Mouse (Mus musculus) right cerebral cortex, postnatal 14 days (tissue): ENCODE data around the gene Olfr91.

Experiments used
- DNase-seq: peaks from one replicate; pipeline ENCODE4 v3.0.0; 2022

Gene Olfr91

DNA sequence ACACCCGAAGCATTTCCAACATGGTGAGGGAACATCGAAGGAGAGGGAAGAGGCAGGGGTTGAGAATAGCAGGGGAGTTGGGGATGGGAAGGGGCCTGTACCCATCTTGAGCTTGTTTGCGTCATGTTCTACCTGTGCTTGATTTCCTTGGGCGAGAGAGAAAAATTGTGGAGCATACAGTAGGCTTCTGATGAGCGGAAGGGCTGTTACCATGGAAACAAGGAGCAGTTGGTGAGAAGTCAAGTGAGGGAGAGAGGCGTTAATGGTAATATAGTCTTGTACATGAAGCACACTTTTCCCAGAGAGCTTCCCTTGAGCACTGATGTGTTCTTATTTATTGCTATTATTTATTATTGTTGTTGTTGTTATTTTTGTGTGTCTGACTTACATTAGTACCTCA is 41.1 kb downstream of the Olfr91 start:
- DNase-seq, result no peak

DNA sequence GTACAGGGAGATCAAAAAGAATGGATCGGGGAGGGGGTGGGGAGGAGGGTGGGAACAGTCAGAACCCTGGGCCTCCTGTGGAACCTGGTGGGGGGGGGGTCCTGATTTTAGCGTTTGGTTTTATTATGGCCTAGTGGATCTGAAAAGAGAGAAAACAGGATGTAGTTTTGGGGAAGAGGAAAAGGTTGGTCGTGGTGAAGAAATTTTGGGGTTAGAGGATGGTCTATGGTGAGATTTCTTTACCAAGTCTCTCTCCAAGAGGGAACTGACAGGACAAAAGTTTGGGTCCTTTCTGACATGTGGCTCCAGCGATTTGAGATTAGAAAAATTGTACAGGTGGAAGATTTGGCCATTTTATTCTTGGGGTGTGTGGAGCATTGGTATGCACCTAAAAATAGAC is 46.3 kb downstream of the Olfr91 start:
- no peak for DNase-seq

DNA sequence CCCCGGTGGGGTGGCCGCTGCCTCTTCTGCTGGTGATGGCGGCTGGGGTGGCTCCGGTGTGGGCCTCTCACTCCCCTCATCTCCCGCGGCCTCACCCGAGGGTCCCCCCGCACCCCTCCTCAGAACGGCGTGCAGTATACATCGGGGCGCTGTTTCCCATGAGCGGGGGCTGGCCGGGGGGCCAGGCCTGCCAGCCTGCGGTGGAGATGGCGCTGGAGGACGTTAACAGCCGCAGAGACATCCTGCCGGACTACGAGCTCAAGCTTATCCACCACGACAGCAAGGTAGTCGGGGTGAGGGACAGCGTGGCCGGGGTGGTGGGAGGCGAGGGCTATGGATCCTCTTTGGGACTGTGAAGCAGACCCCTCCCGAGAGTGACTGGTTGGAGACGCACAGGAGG is 47.2 kb downstream of the Olfr91 start:
- DNase-seq, result peak; percentile 38

DNA sequence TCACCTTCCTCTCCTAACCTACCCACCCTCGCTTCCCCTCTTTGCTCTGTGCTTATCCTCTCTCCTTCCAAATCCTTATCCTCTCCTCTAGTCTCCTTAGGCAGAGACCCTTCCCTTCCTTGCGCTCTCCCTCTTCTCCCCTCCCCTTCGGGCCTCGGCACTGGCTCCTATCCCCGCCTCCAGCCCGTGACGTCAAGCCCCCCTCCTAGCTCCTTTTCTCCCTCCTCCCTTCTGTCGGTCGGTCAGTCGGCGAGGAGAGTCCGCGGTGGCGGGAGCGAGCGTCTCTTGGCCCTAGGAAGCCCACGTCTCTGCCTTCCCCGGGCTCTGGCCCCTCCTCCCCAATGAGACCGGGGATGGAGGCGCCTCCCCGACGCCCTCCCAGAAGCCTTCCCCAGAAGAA is 47.7 kb downstream of the Olfr91 start:
- peak; percentile 93 for DNase-seq

DNA sequence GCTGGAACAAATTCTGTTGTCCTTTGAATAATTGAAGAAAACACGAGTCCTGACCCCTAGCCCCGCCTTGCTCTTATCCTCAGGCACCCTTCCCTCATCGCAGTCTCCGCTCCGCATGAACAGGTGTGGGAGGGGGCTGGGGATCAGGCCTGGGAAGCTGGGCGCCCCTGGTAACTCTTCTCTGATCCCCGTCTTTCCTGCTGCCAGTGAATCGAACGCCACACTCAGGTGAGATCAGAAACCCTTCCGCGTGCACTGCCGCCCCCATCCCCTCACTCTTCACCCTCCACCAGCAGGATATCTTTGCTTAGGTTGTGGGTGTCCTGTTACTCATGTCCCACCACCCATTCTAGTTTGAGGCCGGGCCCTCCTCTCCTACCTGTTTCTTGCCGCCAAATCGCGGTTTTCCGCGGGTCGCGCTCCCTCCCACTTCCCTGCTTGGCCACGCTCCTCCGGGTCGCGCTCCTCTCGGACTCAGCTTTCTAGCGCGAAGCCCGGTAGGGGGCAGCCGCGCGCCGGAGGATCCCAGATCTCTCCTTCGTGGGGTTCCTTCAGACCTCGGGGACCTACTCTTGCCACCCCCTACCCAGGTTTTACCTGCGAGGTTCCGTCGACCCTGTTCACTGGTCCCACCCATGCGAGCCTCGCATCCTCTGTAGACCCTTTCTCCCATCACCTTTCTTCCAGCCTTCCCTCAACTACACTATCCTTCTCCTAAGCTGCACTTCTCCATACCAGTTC is 48.3 kb downstream of the Olfr91 start:
- DNase-seq, result peak; percentile 85

GRCm38 (mm10) chr17:37048383-37048782 is 49.7 kb downstream of the Olfr91 start:
- DNase-seq, result no peak

DNA sequence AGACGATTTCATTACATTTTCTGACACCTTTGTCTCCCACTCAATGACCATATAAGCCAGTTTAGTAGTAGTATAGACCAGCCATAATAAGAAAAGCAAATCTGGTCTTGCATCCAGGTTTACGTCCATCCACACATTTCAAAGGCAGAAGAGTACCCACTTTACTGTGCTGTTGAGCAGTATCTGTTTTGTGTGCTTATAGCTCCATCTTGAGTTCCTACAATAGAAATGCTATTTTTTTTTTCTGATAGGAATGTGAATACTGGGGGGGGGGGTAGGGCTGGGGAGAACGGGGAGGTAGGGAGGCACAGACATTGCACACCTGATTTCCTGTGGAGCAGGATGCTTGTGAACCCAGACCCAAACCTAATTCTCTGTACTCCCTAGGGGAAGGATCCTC is 50.1 kb downstream of the Olfr91 start:
- no peak for DNase-seq

GRCm38 (mm10) chr17:37047332-37047976 is 50.6 kb downstream of the Olfr91 start:
- no peak for DNase-seq

DNA sequence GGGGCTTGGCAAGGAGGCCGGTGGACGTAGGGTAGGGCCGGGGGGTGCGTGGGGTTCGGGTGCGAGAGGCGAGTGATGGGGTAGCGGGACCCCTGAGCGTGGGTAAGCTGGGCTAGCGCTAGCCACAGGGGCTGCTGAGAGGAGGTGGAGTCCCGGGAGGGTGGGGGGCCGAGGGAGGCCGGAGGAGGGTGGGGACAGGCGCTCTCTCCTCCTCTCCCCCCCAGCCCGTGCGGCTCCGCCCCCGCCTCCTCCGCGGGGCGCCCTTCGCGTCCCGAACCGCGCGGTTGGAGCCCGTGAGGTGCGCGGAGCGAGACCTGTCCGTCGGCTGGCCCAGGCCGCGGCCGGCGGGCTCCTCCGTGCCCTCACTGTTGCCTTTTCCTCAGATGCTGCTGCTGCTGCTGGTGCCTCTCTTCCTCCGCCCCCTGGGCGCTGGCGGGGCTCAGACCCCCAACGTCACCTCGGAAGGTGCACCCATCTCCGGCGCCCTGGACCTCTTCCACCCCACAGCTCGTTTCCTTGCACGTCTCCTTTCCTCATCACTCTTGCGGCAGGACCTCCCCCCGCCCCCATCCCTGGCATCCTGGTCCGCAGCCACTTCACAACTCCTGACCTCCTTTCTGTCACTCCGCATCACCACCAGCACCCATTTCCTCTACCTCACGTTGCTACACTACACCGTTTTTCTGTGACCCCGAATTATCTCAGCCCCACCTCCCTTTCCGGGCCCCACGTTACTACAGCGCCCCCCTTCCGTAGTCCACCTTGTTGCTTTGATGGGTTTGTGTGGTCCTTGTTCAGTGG is 51.6 kb downstream of the Olfr91 start:
- DNase-seq, result peak; percentile 55

GRCm38 (mm10) chr17:37045611-37046311 is 52.3 kb downstream of the Olfr91 start, which contains the start of gene Gabbr1:
Gene Gabbr1 (plus strand): TSS chr17:37045966.
- peak; percentile 82 for DNase-seq

DNA sequence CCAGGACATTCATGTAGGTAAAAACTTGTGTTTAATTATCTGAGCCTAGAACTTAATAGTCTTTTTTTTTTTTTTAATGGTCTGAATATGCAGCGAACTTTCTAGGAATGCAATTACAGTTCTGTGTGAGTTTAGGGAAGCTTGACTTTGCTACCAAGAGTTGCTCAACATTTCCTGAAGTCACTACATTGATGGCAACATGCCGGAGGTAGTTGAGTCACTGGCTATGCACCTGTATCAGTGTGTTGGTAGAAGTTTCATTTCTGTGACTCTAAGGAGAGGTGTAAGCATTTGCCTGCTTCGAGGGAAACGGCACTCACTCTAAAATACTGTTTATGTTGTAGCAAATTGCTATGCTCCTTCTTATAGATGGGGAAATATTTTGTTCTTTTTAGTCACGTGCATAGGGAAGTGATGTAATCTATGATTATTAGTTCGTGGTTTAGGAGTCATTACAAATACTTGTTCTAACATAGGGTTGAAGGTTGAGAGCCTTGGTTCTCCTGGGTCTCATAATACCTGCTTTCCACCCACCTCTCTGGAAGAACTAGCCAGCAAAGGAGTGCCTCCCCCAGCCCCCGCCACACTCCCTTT is 53.3 kb downstream of the Olfr91 start:
- no peak for DNase-seq
